Mouse (Mus musculus): ENCODE results near the gene Gm20814. TPM values are rescaled to one million over a fixed set of nuclear protein-coding genes. Genes with fewer than 3 reads are reported as not detected.
"Not testable (repeated sequence)": the region's sequence is repeated elsewhere in the genome, so short reads cannot be mapped to it uniquely, and the experiment has no call there.

Gene Gm20814
- not detected in 2 replicates for polyA plus RNA-seq (2016; fragmentation: Nextera tagmentation; extraction: Ambion mirVana)

GRCm38 (mm10) chrY:75195556-75195955 lies at the start of gene Gm20814:
Gene Gm20814 (plus strand): TSS chrY:75195856.
- 81% methylated on average over 2 of the region's 6 CpGs for WGBS
- not testable (repeated sequence) for H3K9me3 ChIP-seq; H3K27ac ChIP-seq; H3K27me3 ChIP-seq (ENCODE audit: insufficient read depth, poor library complexity, severe bottlenecking); H3K4me3 ChIP-seq; H3K36me3 ChIP-seq; DNase-seq (ENCODE audit: low spot score); H3K4me1 ChIP-seq (replicated peaks)
